Mouse (Mus musculus): Measurements from ENCODE around the gene Smyd2. TPM values are rescaled to one million over a fixed set of nuclear protein-coding genes. Genes with fewer than 3 reads are reported as not detected.
A peak's percentile ranks its signal among the peaks of the same experiment; 100 is the strongest.

Smyd2 gene
- total and polyA plus RNA-seq, 3 experiments, result 81.5 to 117 (median 99.2) TPM

- Histone ChIP-seq H3K9ac (ENCODE audit: low read depth, low read length) (peak overlapping the region; percentile 57), H3K27me3 (ENCODE audit: control insufficient read depth, insufficient read depth, low read length) (no peaks in the 10 kb centered on the region), H3K27ac (peak overlapping the region; percentile 88), H3K79me2 (replicated peaks; ENCODE audit: control insufficient read depth, insufficient read depth, low read length) (no peaks in the 10 kb centered on the region), H3K4me1 (ENCODE audit: control insufficient read depth, insufficient read depth, low read length) (peaks cover 9% of the 10 kb centered on the region), H3K4me3 (peak overlapping the region; percentile 89), H3K36me3 (ENCODE audit: control insufficient read depth, insufficient read depth, low read length) (no peaks in the 10 kb centered on the region)
- intact Hi-C loops (cut with DNase I), result no loop called here
- DNase-seq, result no peak
- 23% methylated on average over 9 of the region's 9 CpGs for whole genome bisulfite sequencing
- TF ChIP-seq POLR2A (IDR thresholded peaks at IDR 0.05; ENCODE audit: insufficient read depth, low read depth, low read length) (no peak), CTCF (IDR thresholded peaks at IDR 0.05) (no peak), EP300 (IDR thresholded peaks at IDR 0.05; ENCODE audit: insufficient read depth, low read depth, low read length) (no peak)
Observed at GRCm38 (mm10) chr1:189922721-189923120, 558 bp upstream of the Smyd2 start.

- no peaks in the 10 kb centered on the region for H3K79me2 ChIP-seq (replicated peaks; ENCODE audit: control insufficient read depth, insufficient read depth, low read length)
- H3K27ac ChIP-seq, result peak overlapping the region; percentile 88
- H3K4me3 ChIP-seq, result peak overlapping the region; percentile 89
- H3K4me1 ChIP-seq (ENCODE audit: control insufficient read depth, insufficient read depth, low read length), result peaks cover 9% of the 10 kb centered on the region
- 6% methylated on average over 4 of the region's 4 CpGs for WGBS
- DNase-seq, result no peak
- intact Hi-C loops (cut with DNase I), result no loop called here
- H3K36me3 ChIP-seq (ENCODE audit: control insufficient read depth, insufficient read depth, low read length), result no peaks in the 10 kb centered on the region
- TF ChIP-seq EP300 (IDR thresholded peaks at IDR 0.05; ENCODE audit: insufficient read depth, low read depth, low read length) (no peak), POLR2A (IDR thresholded peaks at IDR 0.05; ENCODE audit: insufficient read depth, low read depth, low read length) (no peak), CTCF (IDR thresholded peaks at IDR 0.05) (no peak)
- H3K27me3 ChIP-seq (ENCODE audit: control insufficient read depth, insufficient read depth, low read length), result no peaks in the 10 kb centered on the region
- peak overlapping the region; percentile 98 for H3K9ac ChIP-seq (ENCODE audit: low read depth, low read length)
Observed at GRCm38 (mm10) chr1:189921568-189921817, 670 bp downstream of the Smyd2 start.

GRCm38 (mm10) chr1:189920701-189921567 is 1.2 kb downstream of the Smyd2 start:
- 35% methylated on average over 28 of the region's 28 CpGs for WGBS
- DNase-seq, result peak in 1 of 2 experiments; percentile 46
- peak overlapping the region; percentile 98 for H3K9ac ChIP-seq (ENCODE audit: low read depth, low read length)
- peak overlapping the region; percentile 88; the same call in 1 of the 2 replicates for H3K27ac ChIP-seq
- H3K79me2 ChIP-seq (replicated peaks; ENCODE audit: control insufficient read depth, insufficient read depth, low read length), result no peaks in the 10 kb centered on the region
- no peaks in the 10 kb centered on the region for H3K36me3 ChIP-seq (ENCODE audit: control insufficient read depth, insufficient read depth, low read length)
- peaks cover 9% of the 10 kb centered on the region for H3K4me1 ChIP-seq (ENCODE audit: control insufficient read depth, insufficient read depth, low read length)
- intact Hi-C loops (cut with DNase I), result no loop called here
- H3K27me3 ChIP-seq (ENCODE audit: control insufficient read depth, insufficient read depth, low read length), result no peaks in the 10 kb centered on the region
- TF ChIP-seq EP300 (IDR thresholded peaks at IDR 0.05; ENCODE audit: insufficient read depth, low read depth, low read length), result no peak
- no peak for TF ChIP-seq POLR2A (IDR thresholded peaks at IDR 0.05; ENCODE audit: insufficient read depth, low read depth, low read length)
- TF ChIP-seq CTCF (IDR thresholded peaks at IDR 0.05), result no peak
- peak overlapping the region; percentile 89 for H3K4me3 ChIP-seq

GRCm38 (mm10) chr1:189919756-189920155 is 2.4 kb downstream of the Smyd2 start:
- Histone ChIP-seq H3K4me3 (no peak overlapping the region), H3K36me3 (ENCODE audit: control insufficient read depth, insufficient read depth, low read length) (no peaks in the 10 kb centered on the region), H3K9ac (ENCODE audit: low read depth, low read length) (no peak overlapping the region), H3K27me3 (ENCODE audit: control insufficient read depth, insufficient read depth, low read length) (no peaks in the 10 kb centered on the region), H3K4me1 (ENCODE audit: control insufficient read depth, insufficient read depth, low read length) (peaks cover 7% of the 10 kb centered on the region), H3K27ac (no peak overlapping the region), H3K79me2 (replicated peaks; ENCODE audit: control insufficient read depth, insufficient read depth, low read length) (no peaks in the 10 kb centered on the region)
- TF ChIP-seq CTCF (IDR thresholded peaks at IDR 0.05) (no peak), EP300 (IDR thresholded peaks at IDR 0.05; ENCODE audit: insufficient read depth, low read depth, low read length) (no peak), POLR2A (IDR thresholded peaks at IDR 0.05; ENCODE audit: insufficient read depth, low read depth, low read length) (no peak)
- intact Hi-C loops (cut with DNase I), result no loop called here
- DNase-seq, result no peak
- WGBS, result 85% methylated on average over 3 of the region's 3 CpGs

GRCm38 (mm10) chr1:189917126-189917500 is 5.0 kb downstream of the Smyd2 start:
- intact Hi-C loops (cut with DNase I), result no loop called here
- peak overlapping the region; percentile 47; the same call in 1 of the 2 replicates for H3K27ac ChIP-seq
- WGBS, result 50% methylated on average over 4 of the region's 4 CpGs
- peaks cover 5% of the 10 kb centered on the region for H3K4me1 ChIP-seq (ENCODE audit: control insufficient read depth, insufficient read depth, low read length)
- no peak for TF ChIP-seq EP300 (IDR thresholded peaks at IDR 0.05; ENCODE audit: insufficient read depth, low read depth, low read length)
- TF ChIP-seq POLR2A (IDR thresholded peaks at IDR 0.05; ENCODE audit: insufficient read depth, low read depth, low read length), result no peak
- no peak for TF ChIP-seq CTCF (IDR thresholded peaks at IDR 0.05)
- H3K79me2 ChIP-seq (replicated peaks; ENCODE audit: control insufficient read depth, insufficient read depth, low read length), result no peaks in the 10 kb centered on the region
- H3K9ac ChIP-seq (ENCODE audit: low read depth, low read length), result no peak overlapping the region
- DNase-seq, result no peak
- H3K36me3 ChIP-seq (ENCODE audit: control insufficient read depth, insufficient read depth, low read length), result no peaks in the 10 kb centered on the region
- H3K4me3 ChIP-seq, result no peak overlapping the region
- H3K27me3 ChIP-seq (ENCODE audit: control insufficient read depth, insufficient read depth, low read length), result no peaks in the 10 kb centered on the region

GRCm38 (mm10) chr1:189916422-189917125 is 5.6 kb downstream of the Smyd2 start:
- peaks cover 5% of the 10 kb centered on the region for H3K4me1 ChIP-seq (ENCODE audit: control insufficient read depth, insufficient read depth, low read length)
- intact Hi-C loops (cut with DNase I), result no loop called here
- no peak overlapping the region; the same call in 1 of the 2 replicates for H3K9ac ChIP-seq (ENCODE audit: low read depth, low read length)
- peak overlapping the region; percentile 47 for H3K27ac ChIP-seq
- WGBS, result 61% methylated on average over 10 of the region's 10 CpGs
- no peaks in the 10 kb centered on the region for H3K36me3 ChIP-seq (ENCODE audit: control insufficient read depth, insufficient read depth, low read length)
- no peaks in the 10 kb centered on the region for H3K27me3 ChIP-seq (ENCODE audit: control insufficient read depth, insufficient read depth, low read length)
- H3K4me3 ChIP-seq, result no peak overlapping the region
- TF ChIP-seq CTCF (IDR thresholded peaks at IDR 0.05) (no peak), EP300 (IDR thresholded peaks at IDR 0.05; ENCODE audit: insufficient read depth, low read depth, low read length) (no peak), POLR2A (IDR thresholded peaks at IDR 0.05; ENCODE audit: insufficient read depth, low read depth, low read length) (no peak)
- H3K79me2 ChIP-seq (replicated peaks; ENCODE audit: control insufficient read depth, insufficient read depth, low read length), result no peaks in the 10 kb centered on the region
- DNase-seq, result peak in 1 of 2 experiments; percentile 38

All from heart, adult 2 months (tissue).